Mouse (Mus musculus) embryonic facial prominence, embryonic 13.5 days (tissue): ENCODE measurements around the gene Tecr. TPM values are rescaled to one million over a fixed set of nuclear protein-coding genes. Genes with fewer than 3 reads are reported as not detected.
"Not testable (repeated sequence)": the region's sequence is repeated elsewhere in the genome, so short reads cannot be mapped to it uniquely, and the experiment has no call there.

Experiments used
- ATAC-seq: fragments of 200-750 bp; cut with Nextera tagmentation; 2 replicates; pipeline ENCODE4 v1.8.0; 2017; ENCODE audit warnings: low read depth; ENCODE audit not compliant: insufficient number of reproducible peaks, insufficient read depth, low FRiP score, low TSS enrichment
- H3K27ac ChIP-seq: fragments of 300-500 bp; sonication (generic); 2 replicates; pipeline ENCODE4 v1.5.1; 2015; ENCODE audit warnings: moderate library complexity, mild to moderate bottlenecking, inconsistent platforms
- H3K27me3 ChIP-seq: fragments of 300-500 bp; sonication (generic); 2 replicates; pipeline ENCODE4 v1.6.1; 2015; ENCODE audit warnings: mild to moderate bottlenecking, inconsistent platforms
- H3K36me3 ChIP-seq: fragments of 300-500 bp; sonication (generic); 2 replicates; pipeline ENCODE4 v1.6.1; 2015; ENCODE audit warnings: mild to moderate bottlenecking, inconsistent platforms
- H3K4me1 ChIP-seq: fragments of 300-500 bp; sonication (generic); 2 replicates; pipeline ENCODE4 v1.6.1; 2015; ENCODE audit warnings: inconsistent platforms
- H3K4me2 ChIP-seq: fragments of 300-500 bp; sonication (generic); 2 replicates; pipeline ENCODE4 v1.6.1; 2015; ENCODE audit warnings: moderate library complexity, mild to moderate bottlenecking, inconsistent platforms
- H3K4me3 ChIP-seq: fragments of 300-500 bp; sonication (generic); 2 replicates; pipeline ENCODE4 v1.5.1; 2015; ENCODE audit warnings: mild to moderate bottlenecking, inconsistent platforms
- H3K9ac ChIP-seq: fragments of 300-500 bp; sonication (generic); 2 replicates; pipeline ENCODE4 v1.6.1; 2015; ENCODE audit warnings: mild to moderate bottlenecking, inconsistent platforms
- H3K9me3 ChIP-seq: fragments of 300-500 bp; sonication (generic); 2 replicates; pipeline ENCODE4 v1.6.1; 2016; ENCODE audit warnings: inconsistent platforms
- WGBS: fragments of 180-500 bp; shearing (Covaris S2); methylation state at CpG from one replicate; pipeline ENCODE4 v1.1.7; 2015; ENCODE audit warnings: mixed read lengths; 5-methylcytosine and 5-hydroxymethylcytosine counted together
- polyA plus RNA-seq: library from polyadenylated mRNA; unstranded; fragments of >200 nt; fragmentation: Nextera tagmentation; extraction: Ambion mirVana; gene quantifications from 2 replicates; pipeline ENCODE4 v1.2.1, GENCODE M21; 2015

Gene Tecr
- polyA plus RNA-seq, 1 experiment from 2014 or later, result 624 TPM

DNA sequence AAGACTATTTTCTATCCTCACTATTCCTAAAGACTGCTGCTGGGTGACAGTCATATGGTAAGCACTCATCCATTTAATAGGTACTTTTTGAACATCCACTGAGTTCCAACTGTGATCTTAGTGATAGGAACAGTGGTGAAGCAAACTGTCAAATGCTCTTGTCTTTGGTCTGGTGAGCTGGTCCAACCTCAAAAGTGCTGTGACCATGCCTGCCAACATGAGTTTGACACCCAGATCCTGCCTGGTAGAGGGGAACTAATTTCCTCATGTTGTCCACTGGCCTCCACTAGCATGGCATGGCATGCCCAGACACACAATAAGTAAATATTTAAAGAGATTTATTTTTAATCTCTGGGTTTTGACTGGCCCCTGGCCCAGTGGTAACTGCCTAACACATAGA, 8.9 kb upstream of the Tecr start:
- no peak overlapping the region for H3K4me2 ChIP-seq
- H3K4me1 ChIP-seq, result no peaks in the 10 kb centered on the region
- H3K9ac ChIP-seq, result no peak overlapping the region
- H3K9me3 ChIP-seq, result 0 out of 2 replicates have a peak, but pooled peaks cover 2% of the 10 kb centered on the region
- no peak overlapping the region for H3K27ac ChIP-seq
- H3K36me3 ChIP-seq, result peaks cover 27% of the 10 kb centered on the region
- no peak for ATAC-seq
- no peak overlapping the region for H3K4me3 ChIP-seq
- no peaks in the 10 kb centered on the region for H3K27me3 ChIP-seq

DNA sequence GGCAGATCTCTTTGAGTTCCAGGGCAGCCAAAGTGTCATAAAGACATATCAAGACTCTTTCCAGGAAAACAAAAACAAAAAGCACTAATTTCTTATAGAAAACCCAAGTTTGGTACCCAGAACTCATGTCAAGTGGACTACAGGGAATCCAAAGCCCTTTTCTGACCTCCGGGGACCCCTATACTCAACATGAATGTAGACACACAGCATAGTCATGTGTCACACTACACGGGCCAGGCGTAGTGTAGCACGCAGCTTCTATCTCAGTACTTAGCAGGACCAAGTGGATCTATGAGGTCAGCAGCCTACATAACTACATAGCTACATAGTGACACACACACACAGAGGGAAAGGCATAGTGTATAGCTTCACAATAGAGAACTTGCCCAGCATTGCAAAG, 5.9 kb upstream of the Tecr start:
- 0 out of 2 replicates have a peak, but pooled peaks cover 2% of the 10 kb centered on the region for H3K9me3 ChIP-seq
- 96% methylated on average over 4 of the region's 4 CpGs for WGBS
- H3K27ac ChIP-seq, result no peak overlapping the region
- ATAC-seq, result no peak
- no peaks in the 10 kb centered on the region for H3K27me3 ChIP-seq
- peaks cover 47% of the 10 kb centered on the region for H3K36me3 ChIP-seq
- peaks cover 17% of the 10 kb centered on the region for H3K4me1 ChIP-seq
- H3K9ac ChIP-seq, result no peak overlapping the region
- H3K4me3 ChIP-seq, result no peak overlapping the region
- H3K4me2 ChIP-seq, result no peak overlapping the region

DNA sequence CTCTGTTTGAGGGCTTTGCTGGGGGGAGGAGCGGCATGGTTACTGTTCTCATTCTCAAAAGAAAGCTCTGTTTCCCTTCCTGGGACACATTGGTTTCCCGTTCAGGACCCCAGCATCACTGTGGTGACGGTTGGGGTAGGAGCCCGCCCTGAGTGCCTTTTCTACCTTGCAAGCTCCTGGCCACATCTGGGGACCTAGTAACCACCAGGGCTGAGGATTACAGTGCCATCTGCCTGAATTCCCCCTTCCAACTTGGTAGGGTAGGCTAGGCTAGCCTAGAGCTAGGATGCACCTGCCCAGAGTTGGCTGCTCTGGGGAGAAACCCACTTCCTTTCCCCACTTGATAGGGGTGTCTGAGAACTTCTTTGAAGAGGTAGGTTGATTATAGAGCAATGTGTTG, 4.2 kb upstream of the Tecr start:
- Histone ChIP-seq H3K4me2 (no peak overlapping the region), H3K9me3 (no peaks in the 10 kb centered on the region), H3K27ac (no peak overlapping the region), H3K4me3 (no peak overlapping the region), H3K27me3 (no peaks in the 10 kb centered on the region), H3K9ac (no peak overlapping the region), H3K36me3 (peaks cover 47% of the 10 kb centered on the region), H3K4me1 (peaks cover 22% of the 10 kb centered on the region)
- WGBS, result 93% methylated on average over 4 of the region's 4 CpGs
- no peak for ATAC-seq

DNA sequence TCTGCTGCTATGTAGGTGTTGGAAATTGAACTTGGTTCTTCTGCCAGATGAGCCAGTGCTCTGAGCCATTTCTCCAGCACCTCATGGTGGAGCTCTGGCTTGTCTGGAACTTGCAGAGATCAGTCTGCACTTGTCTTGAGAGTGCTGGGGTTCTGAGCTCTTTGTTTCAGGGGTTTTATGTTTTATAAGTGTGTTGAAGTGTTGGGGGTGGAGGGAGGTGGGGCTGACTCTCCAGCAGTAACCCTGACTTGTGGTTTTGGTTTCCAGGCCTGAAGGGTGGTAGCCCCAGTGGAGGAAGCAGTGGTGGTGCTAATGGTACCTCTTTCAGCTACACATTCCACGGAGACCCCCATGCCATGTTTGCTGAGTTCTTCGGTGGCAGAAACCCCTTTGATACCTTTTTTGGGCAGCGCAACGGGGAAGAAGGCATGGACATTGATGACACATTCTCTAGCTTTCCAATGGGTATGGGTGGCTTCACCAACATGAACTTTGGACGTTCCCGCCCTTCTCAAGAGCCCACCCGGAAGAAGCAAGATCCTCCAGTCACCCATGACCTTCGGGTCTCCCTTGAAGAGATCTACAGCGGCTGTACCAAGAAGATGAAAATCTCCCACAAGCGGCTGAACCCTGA, 1.9 kb upstream of the Tecr start:
- 92% methylated on average over 10 of the region's 10 CpGs for WGBS
- no peak for ATAC-seq
- Histone ChIP-seq H3K27me3 (no peaks in the 10 kb centered on the region), H3K27ac (0 out of 2 replicates have a peak overlapping the region, but pooled peaks have one; percentile 99), H3K9ac (peak overlapping the region; percentile 87), H3K9me3 (no peaks in the 10 kb centered on the region), H3K36me3 (peaks cover 47% of the 10 kb centered on the region), H3K4me3 (peak overlapping the region; percentile 77), H3K4me2 (peak overlapping the region; percentile 83), H3K4me1 (peaks cover 24% of the 10 kb centered on the region)

DNA sequence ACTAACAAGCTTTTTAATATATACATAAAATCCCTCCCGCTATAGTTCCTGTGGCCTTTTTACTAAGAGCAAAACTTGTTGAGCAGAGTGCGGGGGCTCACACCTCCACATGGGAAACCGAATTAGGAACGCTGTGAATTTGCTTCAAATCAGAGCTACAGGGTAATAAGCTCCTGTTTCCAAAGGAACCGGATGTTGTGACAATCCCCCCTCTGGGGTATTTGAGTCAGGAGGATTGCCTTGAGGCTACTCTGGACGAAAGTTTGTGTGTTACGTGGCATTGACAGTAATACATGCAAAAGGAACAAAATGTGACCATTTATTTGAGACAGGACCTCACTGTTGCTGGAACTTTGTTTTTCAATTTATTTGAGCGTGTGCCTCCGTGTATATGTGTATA, 1.3 kb upstream of the Tecr start:
- Histone ChIP-seq H3K36me3 (peaks cover 45% of the 10 kb centered on the region), H3K9ac (peak overlapping the region; percentile 87), H3K27me3 (no peaks in the 10 kb centered on the region), H3K9me3 (no peaks in the 10 kb centered on the region), H3K4me1 (peaks cover 24% of the 10 kb centered on the region), H3K4me2 (peak overlapping the region; percentile 83), H3K4me3 (peak overlapping the region; percentile 77), H3K27ac (peak overlapping the region; percentile 99)
- WGBS, result 21% methylated on average over 9 of the region's 9 CpGs
- ATAC-seq, result no peak

DNA sequence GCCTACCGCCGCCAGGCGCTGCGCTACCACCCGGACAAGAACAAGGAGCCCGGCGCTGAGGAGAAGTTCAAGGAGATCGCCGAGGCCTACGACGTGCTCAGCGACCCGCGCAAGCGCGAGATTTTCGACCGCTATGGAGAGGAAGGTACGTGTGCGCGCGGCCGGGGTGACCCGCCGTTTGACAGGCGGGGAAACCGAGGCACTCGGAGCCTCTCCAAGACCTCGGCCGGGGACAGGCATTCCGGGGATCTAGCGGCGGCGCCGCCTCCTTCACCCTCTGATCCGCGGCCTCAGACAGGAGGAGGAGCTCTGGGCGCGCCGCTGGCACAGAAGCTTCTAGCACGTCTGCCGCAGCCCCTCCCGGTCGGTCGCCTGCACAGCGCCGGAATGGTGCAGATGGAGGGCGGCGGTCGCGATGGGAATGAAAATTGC, 643 bp upstream of the Tecr start:
- peak overlapping the region; percentile 87 for H3K9ac ChIP-seq
- peak overlapping the region; percentile 99 for H3K27ac ChIP-seq
- peaks cover 38% of the 10 kb centered on the region for H3K36me3 ChIP-seq
- peak overlapping the region; percentile 77 for H3K4me3 ChIP-seq
- peak overlapping the region; percentile 83 for H3K4me2 ChIP-seq
- H3K9me3 ChIP-seq, result no peaks in the 10 kb centered on the region
- H3K27me3 ChIP-seq, result no peaks in the 10 kb centered on the region
- H3K4me1 ChIP-seq, result peaks cover 24% of the 10 kb centered on the region
- ATAC-seq, result peak; percentile 77
- WGBS, result under 1% methylated on average over 51 of the region's 51 CpGs

DNA sequence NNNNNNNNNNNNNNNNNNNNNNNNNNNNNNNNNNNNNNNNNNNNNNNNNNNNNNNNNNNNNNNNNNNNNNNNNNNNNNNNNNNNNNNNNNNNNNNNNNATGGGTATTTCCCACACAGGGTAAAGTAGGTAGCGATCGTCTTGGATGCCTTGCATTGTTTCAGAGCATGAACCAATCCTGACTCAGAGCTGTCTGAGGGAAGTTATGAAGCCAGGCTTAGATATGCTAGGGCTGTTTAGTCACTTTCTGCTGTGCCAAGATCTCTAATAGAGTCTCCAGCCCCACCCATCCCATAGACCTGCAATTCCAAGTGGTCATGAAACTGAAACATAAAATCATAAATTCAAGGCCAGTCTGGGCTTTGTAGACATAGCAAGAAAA, 5.1 kb downstream of the Tecr start:
- no peak for ATAC-seq
- H3K4me2 ChIP-seq, result no peak overlapping the region
- H3K4me1 ChIP-seq, result 0 out of 2 replicates have a peak, but pooled peaks cover 6% of the 10 kb centered on the region
- H3K36me3 ChIP-seq, result no peaks in the 10 kb centered on the region
- H3K4me3 ChIP-seq, result no peak overlapping the region
- no peaks in the 10 kb centered on the region for H3K9me3 ChIP-seq
- no peak overlapping the region for H3K9ac ChIP-seq
- WGBS, result 75% methylated on average over 2 of the region's 2 CpGs
- no peak overlapping the region for H3K27ac ChIP-seq
- H3K27me3 ChIP-seq, result no peaks in the 10 kb centered on the region

DNA sequence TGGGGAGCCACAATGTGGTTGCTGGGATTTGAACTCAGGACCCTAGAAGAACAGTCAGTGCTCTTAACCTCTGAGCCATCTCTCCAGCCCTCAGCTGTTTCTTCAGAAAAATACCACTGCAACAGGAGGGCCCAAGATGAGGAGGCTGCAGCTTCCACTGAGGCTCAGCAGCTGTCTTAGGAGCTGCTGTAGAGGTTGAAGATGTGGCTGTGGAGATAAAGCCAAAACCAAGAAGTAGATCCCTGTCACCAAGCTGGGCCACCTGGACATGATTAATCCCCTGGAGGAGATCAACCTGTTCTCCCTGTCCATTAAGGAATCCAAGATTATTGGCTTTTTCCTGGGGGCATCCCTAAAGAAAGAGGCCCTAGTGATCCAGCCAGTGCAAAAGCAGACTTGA, 8.0 kb downstream of the Tecr start:
- Histone ChIP-seq H3K27ac (no peak overlapping the region), H3K4me2 (no peak overlapping the region), H3K4me3 (no peak overlapping the region), H3K9me3 (no peaks in the 10 kb centered on the region), H3K36me3 (no peaks in the 10 kb centered on the region), H3K4me1 (no peaks in the 10 kb centered on the region), H3K27me3 (no peaks in the 10 kb centered on the region), H3K9ac (no peak overlapping the region)
- no peak for ATAC-seq

DNA sequence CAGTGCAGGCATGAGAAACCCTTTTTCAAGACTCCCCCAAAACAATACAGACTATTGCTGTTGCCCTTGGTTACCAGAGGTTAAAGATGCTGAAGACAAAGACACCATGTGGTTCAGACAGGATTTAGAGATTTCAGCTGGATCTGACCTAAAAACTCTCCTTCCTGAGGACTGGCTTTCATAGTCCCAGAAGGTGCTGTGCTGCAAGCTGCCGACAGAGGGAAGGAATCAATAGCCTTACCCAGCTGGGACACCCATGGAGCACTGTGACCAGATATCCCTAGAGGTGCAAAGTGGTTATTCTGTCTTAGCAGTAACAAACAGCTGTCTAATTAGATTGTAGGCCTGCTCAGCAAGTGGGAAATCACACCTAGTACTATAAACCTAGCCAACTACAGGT, 9.6 kb downstream of the Tecr start:
- Histone ChIP-seq H3K4me1 (peaks cover 4% of the 10 kb centered on the region), H3K4me2 (no peak overlapping the region), H3K4me3 (no peak overlapping the region), H3K9ac (no peak overlapping the region), H3K27ac (no peak overlapping the region), H3K36me3 (no peaks in the 10 kb centered on the region), H3K9me3 (no peaks in the 10 kb centered on the region), H3K27me3 (no peaks in the 10 kb centered on the region)
- WGBS, result 24% methylated on average over 1 of the region's 1 CpGs
- no peak for ATAC-seq

DNA sequence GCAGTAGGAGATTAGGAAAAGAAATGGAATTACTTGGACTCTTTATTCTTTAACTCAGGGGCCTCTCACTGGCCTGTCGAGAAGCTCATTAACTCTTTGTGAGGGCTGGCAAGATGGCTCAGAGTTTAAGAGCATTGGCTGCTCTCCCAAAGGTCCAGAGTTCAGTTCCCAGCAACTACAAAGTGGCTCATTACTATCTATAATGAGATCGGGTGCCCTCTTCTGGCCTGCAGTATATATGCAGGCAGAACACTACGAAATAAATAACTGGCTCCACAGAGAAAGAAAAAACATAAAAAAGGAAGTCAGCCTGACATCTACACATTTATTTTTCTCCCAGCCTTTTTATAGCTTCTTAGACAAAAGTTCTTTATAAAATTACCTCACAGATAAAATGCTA, 11.4 kb downstream of the Tecr start:
- Histone ChIP-seq H3K4me2 (no peak overlapping the region), H3K4me1 (peaks cover 20% of the 10 kb centered on the region), H3K36me3 (peaks cover 1% of the 10 kb centered on the region; the same call in 1 of the 2 replicates), H3K9ac (no peak overlapping the region), H3K4me3 (no peak overlapping the region), H3K27me3 (no peaks in the 10 kb centered on the region), H3K27ac (no peak overlapping the region), H3K9me3 (no peaks in the 10 kb centered on the region)
- 34% methylated on average over 3 of the region's 3 CpGs for whole genome bisulfite sequencing
- no peak for ATAC-seq

DNA sequence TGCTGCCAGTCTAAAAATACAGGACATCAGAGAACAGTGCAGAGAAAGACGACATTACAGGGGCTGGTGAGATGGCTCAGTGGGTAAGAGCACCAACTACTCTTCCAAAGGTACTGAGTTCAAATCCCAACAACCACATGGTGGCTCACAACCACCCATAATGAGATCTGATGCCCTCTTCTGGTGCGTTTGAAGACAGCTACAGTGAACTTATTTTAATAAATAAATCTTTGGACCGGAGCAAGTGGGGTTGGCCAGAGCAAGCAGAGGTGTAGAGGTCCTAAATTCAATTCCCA, 12.8 kb downstream of the Tecr start:
- not testable (repeated sequence) for ATAC-seq, H3K36me3 ChIP-seq, H3K27me3 ChIP-seq, H3K9ac ChIP-seq, H3K9me3 ChIP-seq
- H3K4me3 ChIP-seq, result peak overlapping the region; percentile 84
- WGBS, result 54% methylated on average over 3 of the region's 3 CpGs
- H3K27ac ChIP-seq, result peak overlapping the region; percentile 90
- H3K4me2 ChIP-seq, result peak overlapping the region; percentile 85
- peaks cover 30% of the 10 kb centered on the region for H3K4me1 ChIP-seq

DNA sequence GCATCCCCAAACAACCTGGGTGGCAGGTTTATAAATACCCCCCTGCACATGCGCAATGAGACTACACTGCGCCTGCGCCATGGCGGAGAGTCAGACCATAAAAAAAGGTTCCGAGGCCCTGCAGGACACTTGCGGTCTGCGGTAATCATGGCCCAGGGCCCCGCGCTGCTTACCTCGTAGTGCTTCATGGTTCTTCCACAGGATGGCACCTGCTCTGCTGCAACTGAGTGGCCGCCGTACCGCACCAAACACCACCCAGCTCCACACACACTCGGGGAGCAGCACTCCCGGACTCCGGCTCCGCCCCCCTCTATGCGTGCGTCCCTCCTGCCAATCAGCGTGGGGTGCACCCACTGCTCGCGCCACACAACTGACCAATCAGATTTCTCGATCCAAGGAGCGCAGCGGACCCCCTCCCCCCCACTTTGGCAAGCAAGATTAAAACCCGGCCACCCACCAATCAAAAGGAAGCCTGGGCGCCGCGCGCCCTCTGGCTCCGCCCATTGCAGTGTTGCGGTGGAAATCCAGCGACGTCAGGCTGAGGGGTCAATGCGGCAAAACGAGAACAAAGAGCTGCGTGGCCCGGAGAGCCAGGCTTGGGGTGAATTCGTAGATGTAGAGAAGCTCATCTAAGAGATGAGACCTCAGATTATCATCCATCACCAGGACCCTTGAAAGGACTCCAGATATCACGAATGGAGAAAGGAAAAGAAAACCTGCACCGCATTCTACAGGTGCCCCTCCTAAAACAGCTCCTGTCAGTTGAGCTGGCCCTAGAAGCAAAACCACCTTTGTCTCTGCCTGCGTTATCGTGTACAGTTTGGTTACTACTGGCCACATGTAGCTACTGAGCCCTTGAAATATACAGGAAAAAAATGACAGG, 13.4 kb downstream of the Tecr start:
- H3K9ac ChIP-seq, result peak overlapping the region; percentile 87
- H3K4me1 ChIP-seq, result peaks cover 31% of the 10 kb centered on the region
- H3K4me3 ChIP-seq, result peak overlapping the region; percentile 84
- H3K27ac ChIP-seq, result peak overlapping the region; percentile 90
- H3K36me3 ChIP-seq, result peaks cover 11% of the 10 kb centered on the region; the same call in 1 of the 2 replicates
- peak overlapping the region; percentile 85 for H3K4me2 ChIP-seq
- ATAC-seq, result peak; percentile 97
- no peaks in the 10 kb centered on the region for H3K27me3 ChIP-seq
- H3K9me3 ChIP-seq, result no peaks in the 10 kb centered on the region
- under 1% methylated on average over 43 of the region's 43 CpGs for WGBS
